Mouse (Mus musculus) gastrocnemius, postnatal 14 days (tissue): ENCODE data around the gene Nat8f1. TPM values are rescaled to one million over a fixed set of nuclear protein-coding genes. Genes with fewer than 3 reads are reported as not detected.
"Not testable (repeated sequence)": the region's sequence is repeated elsewhere in the genome, so short reads cannot be mapped to it uniquely, and the experiment has no call there.

Source experiments
- DNase-seq: peaks from one replicate; pipeline ENCODE4 v3.0.0; 2021; ENCODE audit warnings: mixed read lengths
- intact Hi-C: fragments of 180-260 bp; cut with DNase I; formaldehyde crosslinking; loops from one replicate; pipeline ENCODE4 v1.15.1; 2025; ENCODE audit warnings: low total_unique reads
- total RNA-seq, 2 experiments: library from RNA; stranded (reverse); gene quantifications; 2 replicates each; pipeline ENCODE4 v1.2.3; 2021

Gene Nat8f1
- total RNA-seq, 2 experiments from 2014 or later, result 1.9 to 2.2 TPM

GRCm38 (mm10) chr6:85911587-85911986, 3.9 kb downstream of the Nat8f1 start, which contains the start of gene Tprkb:
Tprkb (plus strand) TSS chr6:85911865.
- intact Hi-C loops, result no loop called here
- DNase-seq, result no peak

- DNase-seq, result no peak
- intact Hi-C loops, result no loop called here
Observed at GRCm38 (mm10) chr6:85909704-85910103, 5.8 kb downstream of the Nat8f1 start.

GRCm38 (mm10) chr6:85908341-85908740, 7.1 kb downstream of the Nat8f1 start:
- intact Hi-C loops, result no loop called here
- no peak for DNase-seq

- DNase-seq, result peak; percentile 22
- intact Hi-C loops, result not testable (repeated sequence)
Observed at GRCm38 (mm10) chr6:85906911-85907351, 8.6 kb downstream of the Nat8f1 start.

GRCm38 (mm10) chr6:85904642-85905061, 10.8 kb downstream of the Nat8f1 start, which contains the start of gene Nat8f4:
Nat8f4 (minus strand) TSS chr6:85904884.
- intact Hi-C loops, result loop anchor here (5.0 kb wide), 1 partner anchor 72 kb away; the partner anchor contains the start of gene Nat8
- DNase-seq, result peak; percentile 73

GRCm38 (mm10) chr6:85902303-85902702, 13.2 kb downstream of the Nat8f1 start:
- intact Hi-C loops, result loop anchor here (5.0 kb wide), 1 partner anchor 70 kb away; the partner anchor contains the start of gene Nat8
- DNase-seq, result no peak

- intact Hi-C loops, result not testable (repeated sequence)
Observed at GRCm38 (mm10) chr6:85898596-85899475, 16.7 kb downstream of the Nat8f1 start.

GRCm38 (mm10) chr6:85895061-85895648, 20.3 kb downstream of the Nat8f1 start:
- DNase-seq, result peak; percentile 17
- intact Hi-C loops, result not testable (repeated sequence)

More at GRCm38 (mm10) chr6:85898596-85899475, 16.7 kb downstream of the Nat8f1 start:
- not testable (repeated sequence) for DNase-seq

GRCm38 (mm10) chr6:85888961-85889360, 26.5 kb downstream of the Nat8f1 start:
- intact Hi-C loops, result no loop called here
- no peak for DNase-seq

- intact Hi-C loops, result no loop called here
- no peak for DNase-seq
Observed at GRCm38 (mm10) chr6:85884311-85884710, 31.2 kb downstream of the Nat8f1 start.

- intact Hi-C loops, DNase-seq: not testable (repeated sequence)
Observed at GRCm38 (mm10) chr6:85883246-85883645, 32.2 kb downstream of the Nat8f1 start.

- DNase-seq, intact Hi-C loops: not testable (repeated sequence)
Observed at GRCm38 (mm10) chr6:85869006-85869405, 46.5 kb downstream of the Nat8f1 start, which contains the start of gene Nat8f2. Nat8f2 (minus strand) TSS chr6:85869158.

- DNase-seq, result no peak
- intact Hi-C loops, result no loop called here
Observed at GRCm38 (mm10) chr6:85867726-85868690, 47.5 kb downstream of the Nat8f1 start.

GRCm38 (mm10) chr6:85866995-85867394, 48.5 kb downstream of the Nat8f1 start:
- DNase-seq, intact Hi-C loops: not testable (repeated sequence)

GRCm38 (mm10) chr6:85866166-85866565, 49.3 kb downstream of the Nat8f1 start:
- intact Hi-C loops, result not testable (repeated sequence)
- DNase-seq, result peak; percentile 13

- intact Hi-C loops, result not testable (repeated sequence)
- DNase-seq, result peak; percentile 7
Observed at GRCm38 (mm10) chr6:85864900-85865639, 50.4 kb downstream of the Nat8f1 start.

GRCm38 (mm10) chr6:85863840-85864239, 51.6 kb downstream of the Nat8f1 start:
- DNase-seq, result no peak
- intact Hi-C loops, result no loop called here

GRCm38 (mm10) chr6:85863136-85863535, 52.4 kb downstream of the Nat8f1 start:
- intact Hi-C loops, result no loop called here

More at GRCm38 (mm10) chr6:85863136-85863535, 52.4 kb downstream of the Nat8f1 start:
- no peak for DNase-seq
